Mouse (Mus musculus): ENCODE measurements around the gene Glis3.

Gene Glis3

DNA sequence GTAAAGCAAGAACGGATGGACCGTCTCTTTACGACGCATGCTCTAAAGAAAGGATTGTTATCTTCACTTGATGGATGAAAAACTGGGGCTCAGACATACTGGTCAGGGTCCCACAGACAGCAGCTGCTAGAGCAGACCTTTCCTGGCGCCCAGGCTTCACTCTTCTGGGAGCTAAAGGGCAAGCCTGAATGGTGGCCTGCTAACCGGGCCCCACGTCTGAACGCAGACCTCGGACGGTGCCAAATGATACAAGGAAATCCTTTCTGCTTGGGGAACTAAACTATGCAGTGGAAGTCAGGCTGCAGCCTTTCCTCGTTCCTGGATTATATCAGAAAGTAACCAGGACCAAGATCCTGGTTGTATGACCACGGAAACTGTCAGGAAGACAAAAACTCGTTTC lies 86.9 kb downstream of the Glis3 start:
- DNase-seq (ENCODE audit: low read depth, low spot score) = no peak

GRCm38 (mm10) chr19:28591736-28592477 lies 88.0 kb downstream of the Glis3 start:
- DNase-seq (ENCODE audit: low read depth, low spot score) = no peak

GRCm38 (mm10) chr19:28580499-28580898 lies 99.4 kb downstream of the Glis3 start:
- DNase-seq (ENCODE audit: low read depth, low spot score) = no peak

GRCm38 (mm10) chr19:28579724-28580375 lies 100.0 kb downstream of the Glis3 start:
- DNase-seq (ENCODE audit: low read depth, low spot score) = no peak

GRCm38 (mm10) chr19:28577023-28577422 lies 102.9 kb downstream of the Glis3 start:
- DNase-seq (ENCODE audit: low read depth, low spot score) = no peak

GRCm38 (mm10) chr19:28576619-28577018 lies 103.3 kb downstream of the Glis3 start:
- no peak for DNase-seq (ENCODE audit: low read depth, low spot score)

- no peak for DNase-seq (ENCODE audit: low read depth, low spot score)
These were observed 106.2 kb downstream of the Glis3 start for GRCm38 (mm10) chr19:28573641-28574040.

GRCm38 (mm10) chr19:28569856-28570255 lies 110.0 kb downstream of the Glis3 start:
- DNase-seq (ENCODE audit: low read depth, low spot score) = no peak

- DNase-seq (ENCODE audit: low read depth, low spot score) = no peak
These were observed 112.8 kb downstream of the Glis3 start for GRCm38 (mm10) chr19:28567100-28567499.

- DNase-seq (ENCODE audit: low read depth, low spot score) = no peak
These were observed 113.3 kb downstream of the Glis3 start for GRCm38 (mm10) chr19:28566554-28566953.

DNA sequence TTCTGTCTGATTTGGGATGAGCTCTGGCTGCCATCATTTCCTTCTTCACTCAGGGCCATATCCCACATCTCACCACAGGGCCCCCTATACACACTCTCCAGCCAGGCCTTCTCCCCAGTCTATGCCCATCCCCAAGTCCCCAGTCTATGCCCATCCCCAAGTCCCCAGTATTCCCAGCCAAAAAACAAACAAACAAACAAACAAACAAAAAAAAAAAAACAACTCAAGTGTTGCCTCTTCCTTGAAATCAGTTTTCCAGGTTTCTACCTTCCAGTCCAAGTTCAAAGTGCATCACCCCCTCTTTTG lies 118.2 kb downstream of the Glis3 start:
- DNase-seq (ENCODE audit: low read depth, low spot score) = no peak

DNA sequence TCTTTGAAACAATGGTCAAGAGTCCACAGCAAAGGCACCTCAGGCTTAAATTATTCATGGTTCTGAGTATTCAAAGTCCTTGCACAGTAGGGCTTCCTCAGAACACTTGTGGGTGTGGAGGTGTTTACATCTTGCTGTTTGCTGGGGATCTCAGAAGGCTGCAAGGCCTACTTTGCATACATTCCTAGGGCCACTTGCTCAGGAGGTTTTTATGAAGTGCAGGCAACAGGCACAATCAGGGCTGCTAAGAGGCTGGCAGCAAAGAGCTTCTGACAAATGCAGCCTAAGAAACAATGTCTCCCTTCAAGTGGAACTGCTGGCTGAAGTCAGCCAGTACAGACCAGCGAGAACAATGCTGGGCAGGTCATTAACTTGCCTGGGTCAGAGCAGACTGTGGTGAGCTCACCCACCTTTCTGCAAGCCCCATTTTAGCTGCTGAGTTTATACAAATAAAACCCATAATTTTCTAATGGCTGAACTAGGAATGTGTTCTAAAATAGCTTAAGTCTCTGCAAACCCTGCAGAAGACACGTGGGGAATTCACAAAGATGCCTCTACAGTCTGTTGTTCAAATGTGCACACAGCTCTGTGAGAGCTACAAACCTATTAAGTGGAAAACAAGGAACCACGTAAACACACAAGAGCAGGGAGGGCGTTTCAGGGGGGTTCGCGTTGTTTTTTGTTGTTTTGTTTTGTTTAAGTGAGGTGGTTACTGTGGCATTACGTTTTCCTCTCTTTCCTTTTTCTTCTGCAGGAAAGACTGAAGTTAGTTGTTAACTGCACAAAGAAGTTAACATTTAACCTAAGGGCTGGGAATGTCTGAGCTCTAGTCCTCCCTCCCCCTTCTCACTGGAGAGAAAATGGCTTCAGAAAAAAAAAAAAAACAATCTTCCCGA lies 118.8 kb downstream of the Glis3 start:
- no peak for DNase-seq (ENCODE audit: low read depth, low spot score)

DNA sequence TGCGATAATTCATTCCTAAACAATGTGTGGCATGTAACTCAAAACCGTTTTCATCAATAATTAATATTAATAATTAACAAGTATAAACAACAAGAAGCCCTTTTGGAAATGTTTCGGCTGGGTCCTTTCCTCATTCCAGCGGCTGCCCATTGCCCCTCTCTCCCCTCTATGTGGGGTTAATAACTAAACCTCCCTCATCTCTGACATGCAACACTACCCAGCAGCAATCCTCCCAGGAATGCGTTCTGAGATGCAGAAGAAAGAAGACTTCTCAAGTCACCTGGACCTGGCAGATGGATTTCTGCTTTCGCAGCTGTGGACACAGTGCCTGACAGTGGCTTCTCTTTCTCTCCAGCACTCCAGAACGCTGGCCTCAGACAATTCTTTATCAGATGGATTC lies 120.0 kb downstream of the Glis3 start:
- DNase-seq (ENCODE audit: low read depth, low spot score) = no peak

DNA sequence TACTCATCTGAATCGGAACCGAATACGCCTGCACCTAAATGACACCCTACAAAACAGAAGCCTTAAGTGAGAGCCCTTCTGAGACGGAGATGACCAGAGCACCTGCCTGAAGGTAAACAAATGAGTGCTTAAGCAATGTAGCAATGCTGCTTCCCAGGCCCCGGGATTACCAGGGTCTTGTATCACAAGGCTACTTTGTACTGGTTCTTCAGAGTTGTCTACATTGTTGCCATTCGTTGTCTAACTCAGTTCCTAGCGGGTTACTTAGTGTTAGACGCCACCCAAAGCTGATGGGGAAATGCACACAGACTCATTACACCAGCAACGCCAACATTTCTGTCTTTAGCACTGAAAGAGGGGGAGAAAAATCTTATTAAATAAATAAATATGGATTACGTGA lies 120.5 kb downstream of the Glis3 start:
- no peak for DNase-seq (ENCODE audit: low read depth, low spot score)

GRCm38 (mm10) chr19:28558661-28559060 lies 121.2 kb downstream of the Glis3 start:
- no peak for DNase-seq (ENCODE audit: low read depth, low spot score)

- no peak for DNase-seq (ENCODE audit: low read depth, low spot score)
These were observed 122.1 kb downstream of the Glis3 start for GRCm38 (mm10) chr19:28557559-28558328.

GRCm38 (mm10) chr19:28555181-28555929 lies 124.5 kb downstream of the Glis3 start:
- DNase-seq (ENCODE audit: low read depth, low spot score) = no peak

DNA sequence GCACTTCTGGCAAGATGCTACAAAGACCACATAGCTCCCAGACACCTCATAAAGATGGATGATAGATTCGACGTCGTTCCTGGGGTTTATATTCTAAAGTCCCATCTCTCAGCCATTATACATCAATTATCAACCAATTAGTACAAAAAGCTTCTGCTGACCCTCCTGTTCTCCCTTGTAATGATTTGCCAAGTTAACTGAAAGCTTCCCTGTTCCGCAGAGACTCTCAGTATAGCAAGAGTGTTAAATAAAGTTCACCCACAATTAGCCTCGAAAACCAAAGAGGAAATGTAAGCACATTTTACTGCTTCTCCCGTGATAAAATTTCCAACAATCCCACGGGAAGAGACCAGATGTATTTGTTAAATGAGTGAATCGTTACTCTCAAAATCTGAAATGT lies 129.3 kb downstream of the Glis3 start:
- DNase-seq (ENCODE audit: low read depth, low spot score) = no peak

GRCm38 (mm10) chr19:28546933-28547332 lies 132.9 kb downstream of the Glis3 start:
- no peak for DNase-seq (ENCODE audit: low read depth, low spot score)

DNA sequence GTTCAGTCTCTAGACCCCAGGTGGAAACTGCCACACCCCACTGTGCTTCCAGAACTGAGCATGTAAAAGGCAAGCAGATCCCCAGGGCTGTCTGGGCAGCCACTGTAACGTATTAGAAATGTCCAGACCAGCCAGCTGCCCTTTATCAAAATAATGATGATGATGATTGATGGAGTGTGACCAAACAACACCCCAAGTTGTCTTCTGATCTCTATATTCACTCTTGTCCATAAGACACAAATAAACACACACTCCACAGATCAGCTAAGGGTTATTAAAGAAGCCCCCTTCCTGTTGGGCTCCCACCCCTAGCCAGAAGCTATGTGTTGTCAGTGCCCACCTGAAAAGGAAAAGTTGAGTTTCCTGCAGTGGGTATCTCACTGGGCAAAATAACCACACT lies 134.4 kb downstream of the Glis3 start:
- no peak for DNase-seq (ENCODE audit: low read depth, low spot score)

DNA sequence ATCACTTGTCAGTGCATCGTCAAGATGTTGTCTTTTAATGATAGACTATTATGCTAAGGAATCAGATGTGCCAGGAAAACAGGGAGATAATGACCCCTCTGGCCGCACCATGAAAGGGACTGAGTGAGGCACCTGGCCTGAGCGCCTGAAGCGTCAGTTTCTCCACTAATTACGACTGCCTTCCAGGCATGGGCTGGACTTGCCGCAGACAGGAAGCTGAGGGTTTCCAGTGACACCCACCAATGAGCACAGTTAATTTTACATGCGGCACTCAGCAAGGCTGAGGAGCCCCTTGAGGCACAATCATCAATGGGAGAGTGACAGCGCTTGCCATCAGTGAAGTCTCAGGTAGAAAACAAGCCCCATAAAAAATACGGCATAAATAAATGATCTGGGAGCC lies 141.1 kb downstream of the Glis3 start:
- DNase-seq (ENCODE audit: low read depth, low spot score) = no peak
